Mouse (Mus musculus) gastrocnemius, postnatal 36 days (tissue): Measurements from ENCODE around the gene Nxpe5. TPM values are rescaled to one million over a fixed set of nuclear protein-coding genes. Genes with fewer than 3 reads are reported as not detected.

Experiments used
- DNase-seq, 2 experiments: peaks; one replicate each; pipeline ENCODE4 v3.0.0; 2022
- intact Hi-C: fragments of 180-260 bp; cut with DNase I; formaldehyde crosslinking; loops from one replicate; pipeline ENCODE4 v1.15.1; 2025
- total RNA-seq, 2 experiments: library from RNA; stranded (reverse); gene quantifications; 2 replicates each; pipeline ENCODE4 v1.2.3; 2021

Gene Nxpe5
- total RNA-seq, 2 experiments from 2014 or later, result 0.10 to 0.35 TPM

GRCm38 (mm10) chr5:138241511-138241910 is 15.8 kb downstream of the Nxpe5 start:
- no peak for DNase-seq
- intact Hi-C loops, result no loop called here

GRCm38 (mm10) chr5:138251144-138251543 is 25.4 kb downstream of the Nxpe5 start:
- intact Hi-C loops, result no loop called here
- DNase-seq, result no peak

GRCm38 (mm10) chr5:138253061-138253460 is 27.4 kb downstream of the Nxpe5 start:
- intact Hi-C loops, result no loop called here
- DNase-seq, result no peak

DNA sequence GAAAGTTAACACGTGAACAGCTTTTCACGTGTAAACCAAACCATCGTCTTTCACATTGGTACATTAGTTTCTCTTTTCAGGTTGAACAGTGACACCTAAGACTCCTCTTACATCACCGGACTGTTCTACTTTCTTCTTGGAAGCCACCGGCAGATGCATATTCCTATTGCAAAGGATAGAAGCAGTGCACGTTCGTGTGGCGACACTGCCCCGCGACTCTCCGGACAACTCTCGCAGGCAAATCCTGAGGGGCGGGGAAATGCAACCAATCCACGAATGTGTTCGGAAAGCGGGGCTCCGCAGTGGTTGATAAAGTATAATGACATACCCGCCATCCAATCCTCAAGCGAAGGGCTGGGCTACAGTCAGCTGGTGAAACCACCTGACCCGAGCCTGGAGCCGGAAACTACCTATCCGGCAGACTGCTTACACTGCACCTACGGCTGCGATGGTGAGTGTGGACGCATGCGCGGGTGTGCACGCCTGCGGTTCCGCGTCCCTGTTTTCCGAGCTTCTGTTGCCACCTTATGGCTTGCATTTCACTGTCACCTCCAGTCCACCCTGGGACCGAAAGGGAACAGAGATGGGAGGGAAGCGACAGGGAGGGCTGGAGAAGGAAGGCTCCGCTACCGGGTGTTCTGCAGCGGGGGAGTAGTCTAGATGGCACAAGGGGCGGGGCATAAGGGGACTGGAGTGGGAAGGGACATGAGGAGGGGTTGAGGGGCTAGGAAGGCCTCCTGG is 29.8 kb downstream of the Nxpe5 start, which contains the start of gene Lamtor4:
Gene Lamtor4, plus strand, starts transcription at position 130 of the 741 bp plus-strand sequence.
- DNase-seq, result peak; percentile 85 to 91
- intact Hi-C loops, result no loop called here

DNA sequence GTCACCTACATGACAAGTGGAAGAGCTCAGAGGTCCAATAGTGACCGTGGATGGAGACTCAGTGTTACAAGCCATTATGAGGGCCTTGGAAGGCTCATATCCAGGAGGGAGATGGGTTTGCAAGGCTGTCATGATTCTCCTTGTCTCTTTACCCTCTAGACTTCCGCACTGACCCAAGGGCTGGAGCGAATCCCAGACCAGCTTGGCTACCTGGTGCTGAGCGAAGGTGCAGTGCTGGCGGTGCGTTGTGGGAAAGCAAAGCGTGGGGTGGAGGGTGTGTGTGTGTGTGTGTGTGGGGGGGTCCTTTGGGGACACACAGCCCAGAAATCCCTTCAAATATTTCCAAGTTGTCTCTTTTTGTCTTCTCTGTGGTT is 30.4 kb downstream of the Nxpe5 start:
- intact Hi-C loops, result no loop called here
- no peak for DNase-seq

DNA sequence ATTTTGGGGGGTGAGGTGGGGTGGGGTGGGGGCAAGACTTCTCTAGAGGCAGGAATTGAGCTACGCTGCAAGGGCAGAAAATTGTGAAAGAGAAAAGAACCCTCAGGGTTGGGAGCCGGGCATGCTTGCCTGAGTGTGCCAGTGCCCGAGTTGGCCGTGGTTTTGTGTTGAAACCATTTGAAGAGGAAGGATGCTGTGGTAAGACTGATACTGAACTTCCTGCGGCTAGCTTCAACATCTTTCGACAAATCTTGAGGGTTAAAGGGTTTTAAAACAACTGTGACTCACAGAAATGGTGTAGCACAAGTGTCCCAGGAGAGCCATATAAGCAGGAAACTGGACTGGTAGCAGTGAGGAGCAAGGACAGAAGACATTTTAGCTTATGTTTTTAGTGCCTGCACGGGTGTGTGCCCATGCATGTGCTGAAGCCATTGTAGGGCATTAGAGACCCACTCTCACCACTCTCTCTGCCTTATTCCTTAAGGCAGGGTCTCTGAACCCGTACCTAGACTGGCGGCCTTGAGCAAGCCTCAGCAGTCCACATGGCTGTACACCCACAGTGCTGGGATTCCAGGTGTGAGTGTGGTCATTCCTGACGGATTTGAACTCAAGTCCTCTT is 31.4 kb downstream of the Nxpe5 start:
- intact Hi-C loops, result no loop called here
- no peak for DNase-seq

GRCm38 (mm10) chr5:138257585-138257978 is 31.9 kb downstream of the Nxpe5 start:
- intact Hi-C loops, result no loop called here
- no peak for DNase-seq

- intact Hi-C loops, result no loop called here
- DNase-seq, result no peak
Observed at GRCm38 (mm10) chr5:138258078-138258477, 32.4 kb downstream of the Nxpe5 start.

DNA sequence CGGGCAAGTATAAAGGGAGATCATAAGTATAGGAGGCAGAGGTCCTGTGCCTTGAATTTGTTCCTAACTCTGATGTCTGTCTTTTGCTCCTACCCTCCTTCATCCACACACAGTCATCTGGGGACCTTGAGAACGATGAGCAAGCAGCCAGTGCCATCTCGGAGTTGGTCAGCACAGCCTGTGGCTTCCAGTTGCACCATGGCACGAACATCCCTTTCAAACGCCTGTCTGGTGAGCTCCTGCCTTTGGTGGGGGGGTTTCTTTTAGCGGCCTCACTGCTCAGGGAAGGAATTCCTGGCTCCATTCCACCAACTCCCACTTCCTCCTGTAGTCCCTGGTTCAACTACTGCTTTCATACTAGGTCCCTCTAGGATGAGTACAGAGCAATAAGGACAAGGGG is 32.8 kb downstream of the Nxpe5 start:
- intact Hi-C loops, result no loop called here
- DNase-seq, result no peak

- intact Hi-C loops, result no loop called here
- DNase-seq, result no peak
Observed at GRCm38 (mm10) chr5:138258993-138259392, 33.3 kb downstream of the Nxpe5 start.

DNA sequence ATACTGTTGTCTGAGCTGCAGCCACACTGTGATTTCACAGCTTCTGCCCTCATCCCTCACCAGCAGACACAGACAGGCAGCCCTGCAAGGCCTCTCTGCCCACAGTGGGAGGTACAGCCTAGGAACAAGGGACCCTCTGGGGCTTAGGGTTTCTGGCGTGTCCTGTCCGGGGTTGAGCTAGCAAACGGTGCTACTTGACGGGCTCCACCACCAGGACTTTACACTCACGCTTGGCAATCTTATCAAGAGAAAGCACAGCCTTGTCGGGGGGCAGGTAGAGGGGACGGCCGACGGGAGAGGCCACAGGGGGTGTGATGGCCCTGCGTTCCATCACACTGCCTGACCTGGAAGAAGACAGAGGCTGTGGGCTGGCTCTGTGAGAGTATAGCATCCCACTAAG is 34.4 kb downstream of the Nxpe5 start:
- no peak for DNase-seq
- intact Hi-C loops, result no loop called here

- intact Hi-C loops, result no loop called here
- no peak for DNase-seq
Observed at GRCm38 (mm10) chr5:138260834-138261233, 35.1 kb downstream of the Nxpe5 start.

- intact Hi-C loops, result no loop called here
- no peak for DNase-seq
Observed at GRCm38 (mm10) chr5:138262001-138262400, 36.3 kb downstream of the Nxpe5 start.

GRCm38 (mm10) chr5:138262582-138263240 is 37.0 kb downstream of the Nxpe5 start:
- no peak for DNase-seq
- intact Hi-C loops, result no loop called here

DNA sequence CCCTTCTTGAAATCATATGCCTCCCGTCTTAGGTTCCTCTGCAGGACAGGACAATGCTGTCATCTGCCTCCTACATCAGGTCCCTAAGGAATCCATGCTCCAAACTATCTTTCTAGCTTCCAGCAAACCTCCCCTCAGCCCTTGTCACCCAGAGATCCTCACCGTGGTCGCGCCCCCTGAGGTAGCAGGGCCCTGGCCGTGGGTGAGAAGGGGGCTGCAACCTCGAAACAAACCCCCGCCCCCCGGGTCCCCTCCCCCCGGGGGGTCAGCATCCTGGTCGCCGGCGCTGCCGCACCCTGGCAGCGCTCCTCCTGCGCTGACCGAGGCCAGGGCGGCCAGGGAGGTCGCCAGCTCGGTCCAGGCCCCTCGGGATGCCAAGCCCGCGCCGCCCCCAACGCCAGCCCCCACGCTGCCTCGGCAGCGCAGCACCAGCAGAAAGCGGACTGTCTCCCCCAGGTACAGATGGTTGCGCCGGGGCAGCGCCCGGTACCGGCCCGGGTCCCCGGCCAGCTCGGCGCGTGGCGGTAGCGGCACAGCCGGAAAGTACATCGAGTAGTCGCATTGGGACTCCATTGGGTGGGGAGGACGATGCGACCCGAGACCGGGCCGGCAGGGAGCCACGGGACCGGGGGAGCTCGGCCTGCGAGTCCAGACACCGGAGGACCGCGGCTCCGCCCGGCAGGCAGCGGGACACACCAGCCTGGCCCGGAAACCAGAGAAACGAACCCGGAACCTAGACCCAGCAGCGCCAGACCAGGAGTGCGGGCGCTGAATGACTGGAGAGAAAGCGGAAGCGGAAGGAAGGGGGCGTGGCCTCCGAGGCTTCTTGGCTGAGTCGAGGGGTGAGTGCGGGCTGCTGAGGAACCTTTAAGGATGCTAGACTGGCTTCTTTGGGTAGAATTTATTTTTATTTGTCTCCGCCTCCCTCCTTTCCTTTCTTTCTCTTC is 37.8 kb downstream of the Nxpe5 start, which contains the start of gene BC037034:
Gene BC037034, minus strand, starts transcription at position 774 of the 947 bp plus-strand sequence.
- intact Hi-C loops, result no loop called here
- DNase-seq, result peak; percentile 85 to 90

- no peak for DNase-seq
- intact Hi-C loops, result no loop called here
Observed at GRCm38 (mm10) chr5:138264207-138264578, 38.5 kb downstream of the Nxpe5 start.

DNA sequence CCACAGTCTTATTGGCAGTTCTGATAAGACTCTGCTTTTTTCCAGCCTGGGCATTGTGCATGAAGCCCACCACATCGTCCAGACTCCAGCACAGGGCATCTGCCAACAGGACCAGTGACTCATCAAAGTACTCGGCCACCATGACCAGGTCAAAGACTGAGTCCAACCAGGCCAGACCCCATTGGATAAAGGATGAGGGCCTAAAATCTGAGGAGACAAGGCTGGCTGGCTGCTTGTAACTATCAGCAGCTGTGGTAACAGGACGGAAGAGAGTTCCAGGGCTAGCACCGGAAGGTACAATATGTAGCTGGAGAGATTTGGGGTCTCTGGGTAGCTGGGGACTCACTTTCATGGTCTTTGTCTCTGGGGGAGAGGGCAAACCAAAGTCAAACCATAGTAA is 40.0 kb downstream of the Nxpe5 start:
- DNase-seq, result no peak
- intact Hi-C loops, result no loop called here

DNA sequence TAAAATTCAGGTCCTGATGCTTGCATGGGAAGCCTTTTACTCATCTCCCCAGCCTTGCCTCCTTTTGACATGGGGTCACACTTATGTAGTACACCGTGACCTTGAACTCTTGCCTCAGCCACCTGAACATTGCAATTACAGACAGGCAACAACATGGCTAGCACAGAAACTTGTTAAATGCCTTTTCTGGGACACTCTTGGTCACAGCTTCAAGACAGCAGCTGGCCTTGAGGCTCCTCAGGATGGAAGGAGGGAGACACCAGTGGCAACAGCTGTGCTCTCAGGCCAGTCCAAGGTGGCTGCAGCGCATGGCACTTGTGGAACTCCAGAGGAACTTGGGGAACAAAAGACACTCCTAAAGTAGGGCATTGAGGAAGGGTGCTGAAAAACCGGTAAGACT is 41.4 kb downstream of the Nxpe5 start:
- intact Hi-C loops, result no loop called here
- no peak for DNase-seq

- no peak for DNase-seq
- intact Hi-C loops, result no loop called here
Observed at GRCm38 (mm10) chr5:138268980-138269379, 43.3 kb downstream of the Nxpe5 start.

DNA sequence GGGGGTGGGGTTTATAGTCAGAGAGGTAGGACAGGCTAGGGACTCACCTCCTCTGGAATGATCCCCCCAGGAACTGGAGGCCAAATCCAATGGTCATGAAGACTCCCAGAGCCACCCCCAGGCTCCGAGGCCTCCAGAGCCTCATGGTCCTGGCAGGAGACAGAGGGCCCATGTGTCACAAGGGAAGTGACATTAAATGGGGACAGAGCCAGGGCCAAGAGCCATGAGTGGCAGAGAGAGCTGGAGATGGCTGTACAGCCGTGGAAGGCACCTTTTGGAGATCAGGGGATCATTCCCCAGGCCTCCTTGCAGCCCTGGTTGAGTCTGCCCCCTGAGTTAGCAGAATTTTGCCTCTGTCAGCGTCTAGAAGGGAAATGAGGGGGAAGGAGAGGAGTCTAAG is 45.5 kb downstream of the Nxpe5 start:
- intact Hi-C loops, result no loop called here
- DNase-seq, result no peak
